Mouse (Mus musculus): ENCODE data around the gene Unkl. TPM values are rescaled to one million over a fixed set of nuclear protein-coding genes. Genes with fewer than 3 reads are reported as not detected.

The Unkl gene
- polyA plus RNA-seq, 1 experiment from 2014 or later: 16.0 TPM

DNA sequence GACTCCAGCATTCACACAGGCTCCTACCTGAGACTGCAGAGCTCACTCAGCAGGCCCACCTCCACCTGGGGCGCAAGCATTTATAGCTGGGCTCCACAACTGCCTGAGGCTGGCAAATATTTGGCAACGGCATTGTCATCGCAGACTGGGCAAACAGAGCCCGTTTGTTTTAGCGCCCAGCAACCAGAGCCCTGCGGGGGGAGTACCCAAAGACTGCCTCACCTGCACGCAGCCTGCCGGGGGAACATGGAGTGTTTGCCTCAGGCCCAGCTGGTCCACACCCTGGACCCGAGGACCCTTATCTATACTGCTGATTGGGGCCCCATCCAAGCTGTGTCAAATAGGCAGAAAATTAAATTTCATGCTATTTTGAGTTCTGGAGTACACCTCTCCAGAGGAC, 12.8 kb upstream of the Unkl start, which contains the start of gene Gm38655:
TSS of gene Gm38655 (minus strand) at position 61 of the 400 bp plus-strand sequence.
- WGBS: 49% methylated on average over 9 of the region's 9 CpGs

DNA sequence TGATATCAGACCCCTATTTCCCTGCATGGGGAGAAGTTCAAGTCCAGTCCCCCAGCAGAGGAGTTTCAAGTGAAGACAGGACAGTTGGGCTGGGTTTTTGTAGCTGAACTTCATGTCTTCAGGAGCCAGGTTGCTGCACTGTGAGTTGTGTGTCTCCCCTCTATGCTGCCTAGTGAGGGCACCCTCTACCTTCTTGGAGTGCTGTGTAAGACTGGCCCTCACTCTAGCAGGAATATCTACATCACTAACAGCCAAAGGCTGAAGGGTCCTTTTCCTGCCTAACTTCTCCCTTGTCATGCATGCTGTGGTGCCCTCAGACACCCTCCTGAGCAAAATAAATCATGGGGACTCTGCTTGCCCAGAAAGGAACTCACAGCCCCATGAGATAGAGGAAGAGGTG, 5.0 kb upstream of the Unkl start:
- Histone ChIP-seq H3K36me3 (ENCODE audit: control insufficient read depth, insufficient read depth, low read length) (no peaks in the 10 kb centered on the region), H3K27me3 (replicated peaks; ENCODE audit: control insufficient read depth, insufficient read depth, low read length) (peaks cover 9% of the 10 kb centered on the region), H3K27ac (ENCODE audit: low read depth, low read length) (no peak overlapping the region), H3K4me3 (ENCODE audit: low read length) (no peak overlapping the region), H3K9me3 (ENCODE audit: control insufficient read depth, low read length) (no peaks in the 10 kb centered on the region), H3K4me1 (ENCODE audit: control insufficient read depth, insufficient read depth, low read depth, low read length) (peaks cover 23% of the 10 kb centered on the region), H3K9ac (ENCODE audit: low read depth, low read length) (no peak overlapping the region; the same call in 1 of the 2 replicates), H3K4me2 (ENCODE audit: low read length) (peak overlapping the region; percentile 96)
- ATAC-seq: no peak

More for the DNA sequence above, 12.8 kb upstream of the Unkl start, which contains the start of gene Gm38655:
- Histone ChIP-seq H3K36me3 (ENCODE audit: control insufficient read depth, insufficient read depth, low read length) (no peaks in the 10 kb centered on the region), H3K27me3 (replicated peaks; ENCODE audit: control insufficient read depth, insufficient read depth, low read length) (peaks cover 4% of the 10 kb centered on the region), H3K4me1 (ENCODE audit: control insufficient read depth, insufficient read depth, low read depth, low read length) (no peaks in the 10 kb centered on the region), H3K27ac (ENCODE audit: low read depth, low read length) (no peak within 1 kb of the TSS), H3K9me3 (ENCODE audit: control insufficient read depth, low read length) (no peaks in the 10 kb centered on the region), H3K4me2 (ENCODE audit: low read length) (no peak within 1 kb of the TSS), H3K4me3 (ENCODE audit: low read length) (no peak within 1 kb of the TSS), H3K9ac (ENCODE audit: low read depth, low read length) (no peak within 1 kb of the TSS)
- ATAC-seq: no peak

DNA sequence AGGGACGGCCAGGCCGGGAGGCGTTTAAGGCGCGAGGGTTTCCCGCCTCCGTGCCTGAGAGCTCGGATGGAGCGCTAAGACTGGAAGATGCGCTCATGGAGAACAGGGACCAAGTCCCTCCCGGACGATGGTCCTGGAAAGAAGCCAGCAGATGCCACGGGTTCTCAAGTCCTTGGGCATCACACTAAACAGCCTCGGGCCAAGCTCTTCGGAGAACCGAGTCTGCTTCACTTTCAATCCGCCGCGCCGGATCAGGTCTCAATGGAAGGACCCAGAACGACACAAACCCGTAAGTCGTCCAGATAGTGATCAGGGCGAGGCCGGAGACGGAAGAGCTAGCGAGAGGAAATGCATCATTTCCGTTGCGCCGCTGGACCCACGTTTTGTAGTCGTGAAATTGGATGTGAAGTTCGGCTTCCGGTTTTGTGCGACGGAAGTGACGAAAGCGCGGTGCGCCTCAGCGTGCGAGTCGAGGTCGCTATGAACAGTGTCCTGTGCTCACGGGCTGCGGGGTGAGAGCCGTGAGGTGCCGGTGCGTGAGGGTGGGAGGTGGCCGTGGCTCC, 4.0 kb upstream of the Unkl start, which contains the start of gene BC003965:
TSS of gene BC003965 (plus strand) at position 426 of the 563 bp plus-strand sequence.
- Histone ChIP-seq H3K4me3 (ENCODE audit: low read length) (peak within 1 kb of the TSS; percentile 90), H3K4me2 (ENCODE audit: low read length) (peak within 1 kb of the TSS; percentile 99), H3K4me1 (ENCODE audit: control insufficient read depth, insufficient read depth, low read depth, low read length) (peaks cover 26% of the 10 kb centered on the region), H3K9ac (ENCODE audit: low read depth, low read length) (peak within 1 kb of the TSS; percentile 92), H3K36me3 (ENCODE audit: control insufficient read depth, insufficient read depth, low read length) (no peaks in the 10 kb centered on the region), H3K27me3 (replicated peaks; ENCODE audit: control insufficient read depth, insufficient read depth, low read length) (peaks cover 7% of the 10 kb centered on the region), H3K9me3 (ENCODE audit: control insufficient read depth, low read length) (no peaks in the 10 kb centered on the region), H3K27ac (ENCODE audit: low read depth, low read length) (peak within 1 kb of the TSS; percentile 95)
- ATAC-seq: peak; percentile 91
- under 1% methylated on average over 50 of the region's 50 CpGs for WGBS

DNA sequence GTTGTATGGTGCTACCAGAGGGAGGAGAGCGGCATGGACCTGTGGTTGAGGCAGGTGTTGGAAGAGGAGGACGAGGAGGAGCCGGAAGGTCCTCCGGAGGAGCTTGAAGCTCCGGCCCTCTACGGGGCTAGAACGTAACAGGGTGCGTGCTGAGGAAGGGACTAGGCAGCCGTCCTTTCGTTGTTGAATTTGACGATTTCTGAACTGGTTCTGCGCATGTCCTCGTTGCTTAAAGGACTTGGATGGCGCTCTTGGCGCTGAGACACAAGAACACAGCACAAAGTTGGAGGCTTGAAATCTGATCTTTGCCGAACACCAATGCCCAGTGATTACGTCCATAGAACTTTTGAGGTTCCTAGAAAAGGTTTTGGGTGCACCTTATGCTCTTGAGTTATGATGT, 3.2 kb upstream of the Unkl start:
- Histone ChIP-seq H3K27me3 (replicated peaks; ENCODE audit: control insufficient read depth, insufficient read depth, low read length) (peaks cover 5% of the 10 kb centered on the region), H3K4me3 (ENCODE audit: low read length) (peak overlapping the region; percentile 90), H3K4me2 (ENCODE audit: low read length) (peak overlapping the region; percentile 99), H3K36me3 (ENCODE audit: control insufficient read depth, insufficient read depth, low read length) (0 out of 2 replicates have a peak, but pooled peaks cover 2% of the 10 kb centered on the region), H3K4me1 (ENCODE audit: control insufficient read depth, insufficient read depth, low read depth, low read length) (peaks cover 34% of the 10 kb centered on the region), H3K27ac (ENCODE audit: low read depth, low read length) (peak overlapping the region; percentile 71), H3K9ac (ENCODE audit: low read depth, low read length) (peak overlapping the region; percentile 92), H3K9me3 (ENCODE audit: control insufficient read depth, low read length) (no peaks in the 10 kb centered on the region)
- WGBS: 9% methylated on average over 17 of the region's 17 CpGs
- peak; percentile 16; the same call in 1 of the 2 replicates for ATAC-seq

DNA sequence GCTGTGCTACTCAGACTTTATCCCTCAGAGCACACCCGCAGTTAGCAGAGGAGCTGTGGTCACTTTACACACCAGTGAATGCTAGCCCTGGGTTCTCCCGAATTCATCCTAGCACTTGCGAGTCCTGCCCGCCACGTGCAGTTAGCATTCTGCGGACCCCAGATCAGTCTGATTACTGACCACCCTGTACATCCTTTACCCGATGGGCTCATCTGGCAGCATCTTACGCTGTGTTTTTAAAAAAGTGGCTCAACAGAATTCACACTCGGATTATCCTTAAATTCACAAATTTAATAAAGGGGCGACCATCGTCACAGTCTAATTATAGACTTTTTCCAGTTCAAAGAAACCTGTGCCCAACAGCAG, 430 bp upstream of the Unkl start:
- no peak for ATAC-seq
- Histone ChIP-seq H3K9ac (ENCODE audit: low read depth, low read length) (peak overlapping the region; percentile 92), H3K27ac (ENCODE audit: low read depth, low read length) (peak overlapping the region; percentile 78), H3K4me2 (ENCODE audit: low read length) (peak overlapping the region; percentile 93), H3K9me3 (ENCODE audit: control insufficient read depth, low read length) (no peaks in the 10 kb centered on the region), H3K36me3 (ENCODE audit: control insufficient read depth, insufficient read depth, low read length) (peaks cover 6% of the 10 kb centered on the region; the same call in 1 of the 2 replicates), H3K27me3 (replicated peaks; ENCODE audit: control insufficient read depth, insufficient read depth, low read length) (no peaks in the 10 kb centered on the region), H3K4me3 (ENCODE audit: low read length) (peak overlapping the region; percentile 98), H3K4me1 (ENCODE audit: control insufficient read depth, insufficient read depth, low read depth, low read length) (peaks cover 36% of the 10 kb centered on the region)
- WGBS: 7% methylated on average over 11 of the region's 11 CpGs

DNA sequence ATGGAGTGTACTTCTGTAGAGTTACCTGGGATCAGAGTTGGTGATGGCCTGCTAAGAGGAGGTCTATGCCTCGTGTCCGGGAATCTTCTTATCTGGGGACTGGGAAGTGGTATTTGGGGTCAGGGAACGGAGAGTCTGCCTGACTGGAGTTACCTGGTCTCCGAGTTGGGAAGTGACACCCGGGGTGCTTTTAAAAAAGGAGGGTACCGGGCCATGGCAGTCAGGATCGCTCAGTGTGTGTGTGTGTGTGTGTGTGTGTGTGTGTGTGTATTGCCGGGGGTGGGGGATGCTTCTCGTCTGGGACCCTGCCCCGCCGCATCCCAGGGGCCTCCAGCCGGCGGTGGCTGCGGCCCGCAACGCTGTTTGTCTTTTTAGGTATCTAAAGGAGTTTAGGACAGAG, 894 bp downstream of the Unkl start:
- H3K36me3 ChIP-seq (ENCODE audit: control insufficient read depth, insufficient read depth, low read length): peaks cover 8% of the 10 kb centered on the region; the same call in 1 of the 2 replicates
- ATAC-seq: no peak
- WGBS: 2% methylated on average over 16 of the region's 16 CpGs

DNA sequence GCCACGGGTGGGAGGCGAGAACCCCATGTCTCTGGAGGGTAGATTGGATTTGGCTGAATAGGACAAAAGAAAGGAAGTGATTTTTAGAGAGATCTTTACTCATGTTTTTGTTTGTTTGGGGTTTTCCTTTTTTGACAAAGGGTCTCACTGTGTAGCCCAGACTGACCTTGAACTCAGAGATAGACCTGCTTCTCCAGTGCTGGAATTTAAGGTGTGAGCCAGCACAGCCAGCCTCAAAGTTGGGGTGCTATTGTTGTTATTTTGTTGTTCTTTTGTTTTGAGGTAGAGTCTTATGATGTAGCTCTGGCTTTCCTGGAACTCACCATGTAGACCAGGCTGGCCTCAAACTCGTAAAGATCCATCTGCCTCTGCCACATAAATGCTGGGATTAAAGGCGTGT, 14.2 kb downstream of the Unkl start:
- H3K9me3 ChIP-seq (ENCODE audit: control insufficient read depth, low read length): no peaks in the 10 kb centered on the region
- H3K27ac ChIP-seq (ENCODE audit: low read depth, low read length): no peak overlapping the region
- H3K27me3 ChIP-seq (replicated peaks; ENCODE audit: control insufficient read depth, insufficient read depth, low read length): no peaks in the 10 kb centered on the region
- no peak overlapping the region for H3K4me3 ChIP-seq (ENCODE audit: low read length)
- H3K9ac ChIP-seq (ENCODE audit: low read depth, low read length): no peak overlapping the region
- 92% methylated on average over 4 of the region's 4 CpGs for WGBS
- no peak for ATAC-seq
- H3K4me1 ChIP-seq (ENCODE audit: control insufficient read depth, insufficient read depth, low read depth, low read length): no peaks in the 10 kb centered on the region
- peaks cover 39% of the 10 kb centered on the region for H3K36me3 ChIP-seq (ENCODE audit: control insufficient read depth, insufficient read depth, low read length)
- no peak overlapping the region for H3K4me2 ChIP-seq (ENCODE audit: low read length)

More for the DNA sequence above, 894 bp downstream of the Unkl start:
- Histone ChIP-seq H3K9me3 (ENCODE audit: control insufficient read depth, low read length) (no peaks in the 10 kb centered on the region), H3K4me1 (ENCODE audit: control insufficient read depth, insufficient read depth, low read depth, low read length) (peaks cover 31% of the 10 kb centered on the region), H3K9ac (ENCODE audit: low read depth, low read length) (peak overlapping the region; percentile 92), H3K27ac (ENCODE audit: low read depth, low read length) (no peak overlapping the region), H3K27me3 (replicated peaks; ENCODE audit: control insufficient read depth, insufficient read depth, low read length) (no peaks in the 10 kb centered on the region), H3K4me3 (ENCODE audit: low read length) (peak overlapping the region; percentile 98), H3K4me2 (ENCODE audit: low read length) (peak overlapping the region; percentile 93)

DNA sequence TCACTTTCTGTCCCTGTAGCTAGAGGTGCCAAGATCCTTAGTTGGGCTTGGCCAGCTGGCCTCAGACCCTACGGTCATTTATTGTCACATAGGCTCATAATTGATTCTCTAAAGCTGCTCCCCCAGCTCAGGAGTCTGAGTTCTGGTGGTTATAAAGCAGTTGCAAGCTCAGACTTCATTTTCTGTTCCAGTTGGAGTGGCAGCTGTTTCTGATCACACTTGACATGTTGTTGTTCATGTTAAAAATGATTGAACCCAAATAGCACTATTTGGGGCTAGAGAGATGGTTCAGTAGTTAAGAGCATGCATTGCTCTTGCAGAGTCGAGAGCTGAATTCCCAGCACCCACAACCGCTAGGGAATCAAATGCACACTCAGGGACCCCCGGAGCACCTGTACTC, 21.8 kb downstream of the Unkl start:
- Histone ChIP-seq H3K4me3 (ENCODE audit: low read length) (no peak overlapping the region), H3K27ac (ENCODE audit: low read depth, low read length) (no peak overlapping the region), H3K36me3 (ENCODE audit: control insufficient read depth, insufficient read depth, low read length) (peaks cover 54% of the 10 kb centered on the region), H3K9me3 (ENCODE audit: control insufficient read depth, low read length) (no peaks in the 10 kb centered on the region), H3K4me2 (ENCODE audit: low read length) (no peak overlapping the region), H3K27me3 (replicated peaks; ENCODE audit: control insufficient read depth, insufficient read depth, low read length) (no peaks in the 10 kb centered on the region), H3K4me1 (ENCODE audit: control insufficient read depth, insufficient read depth, low read depth, low read length) (no peaks in the 10 kb centered on the region), H3K9ac (ENCODE audit: low read depth, low read length) (no peak overlapping the region)
- ATAC-seq: no peak
- 91% methylated on average over 4 of the region's 4 CpGs for WGBS

DNA sequence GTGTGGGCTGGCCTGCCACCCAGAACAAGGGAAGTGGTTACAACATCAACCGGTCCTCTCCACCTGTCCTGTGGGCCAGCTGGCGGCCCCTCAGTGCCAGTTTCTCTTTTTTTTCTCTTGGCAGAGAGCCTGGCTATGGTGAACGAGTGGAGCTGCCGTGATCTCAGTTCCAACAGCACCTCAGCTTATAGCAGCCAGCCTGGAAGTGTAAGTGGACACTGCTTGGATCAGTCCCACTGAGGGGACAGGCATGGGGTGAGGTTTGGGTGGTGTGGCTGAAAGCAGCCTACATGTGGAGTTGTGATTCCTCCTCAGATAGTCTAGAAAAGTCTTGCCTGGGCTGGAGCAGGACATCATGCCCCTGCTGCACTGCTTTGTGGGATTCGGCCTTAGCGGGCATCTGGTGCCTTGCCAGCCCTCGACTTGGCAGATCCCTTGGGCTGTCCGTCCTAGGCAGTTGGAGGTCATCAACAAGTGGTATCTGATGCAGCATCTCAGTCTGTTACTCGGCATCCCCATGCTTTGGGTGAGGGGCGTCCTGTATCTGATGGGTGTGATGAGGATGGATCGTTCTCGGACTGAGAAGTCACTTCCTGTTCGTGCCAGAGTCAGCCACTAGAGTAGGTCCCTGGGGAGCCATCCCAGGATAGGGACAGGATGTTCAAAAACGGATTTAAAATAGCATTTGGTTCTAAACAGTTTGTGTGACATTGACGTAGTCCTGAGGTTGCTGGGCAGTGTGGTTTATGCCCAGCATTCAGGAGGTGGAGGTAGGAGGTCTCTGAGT, 22.7 kb downstream of the Unkl start:
- Histone ChIP-seq H3K9me3 (ENCODE audit: control insufficient read depth, low read length) (no peaks in the 10 kb centered on the region), H3K4me2 (ENCODE audit: low read length) (no peak overlapping the region), H3K4me1 (ENCODE audit: control insufficient read depth, insufficient read depth, low read depth, low read length) (no peaks in the 10 kb centered on the region), H3K9ac (ENCODE audit: low read depth, low read length) (no peak overlapping the region), H3K27ac (ENCODE audit: low read depth, low read length) (no peak overlapping the region), H3K27me3 (replicated peaks; ENCODE audit: control insufficient read depth, insufficient read depth, low read length) (no peaks in the 10 kb centered on the region), H3K4me3 (ENCODE audit: low read length) (no peak overlapping the region), H3K36me3 (ENCODE audit: control insufficient read depth, insufficient read depth, low read length) (peaks cover 52% of the 10 kb centered on the region)
- WGBS: 85% methylated on average over 15 of the region's 15 CpGs
- ATAC-seq: no peak
